Mouse (Mus musculus) cerebral cortex, adult 2 months (tissue): ENCODE measurements around the gene Tjap1.

Experiments used
- WGBS: fragments of 180-500 bp; shearing (Covaris S2); methylation state at CpG from one replicate; pipeline ENCODE4 v1.1.7; 2018; 5-methylcytosine and 5-hydroxymethylcytosine counted together

The Tjap1 gene

GRCm38 (mm10) chr17:46283140-46283539, 314 bp upstream of the Tjap1 start:
- 23% methylated on average over 9 of the region's 9 CpGs for WGBS

- WGBS = 84% methylated on average over 12 of the region's 12 CpGs
Measured at GRCm38 (mm10) chr17:46278011-46278765, 4.6 kb downstream of the Tjap1 start.

- WGBS = 54% methylated on average over 4 of the region's 4 CpGs
Measured at GRCm38 (mm10) chr17:46277586-46277985, 5.2 kb downstream of the Tjap1 start.

DNA sequence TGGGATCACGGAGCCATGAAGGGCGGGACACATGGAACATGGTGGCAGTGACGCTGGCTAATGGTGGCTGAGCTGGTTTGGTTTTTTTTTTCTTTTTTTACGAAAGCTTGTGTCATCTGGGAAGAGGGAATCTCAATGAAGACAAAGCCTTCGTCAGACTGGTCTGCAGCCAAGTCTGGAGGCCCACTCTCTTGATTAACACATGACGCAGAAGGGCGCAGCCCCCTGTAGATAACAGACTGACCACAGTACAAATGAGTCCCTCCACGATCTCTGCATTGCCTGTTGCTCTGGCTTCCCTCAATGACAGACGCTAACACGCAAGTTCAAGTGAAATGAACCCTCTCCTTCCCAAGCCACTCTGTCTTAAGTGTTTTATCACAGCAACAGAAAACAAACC, 7.3 kb downstream of the Tjap1 start:
- 88% methylated on average over 10 of the region's 10 CpGs for WGBS

- WGBS = 75% methylated on average over 6 of the region's 6 CpGs
Measured at GRCm38 (mm10) chr17:46275034-46275433, 7.8 kb downstream of the Tjap1 start.

DNA sequence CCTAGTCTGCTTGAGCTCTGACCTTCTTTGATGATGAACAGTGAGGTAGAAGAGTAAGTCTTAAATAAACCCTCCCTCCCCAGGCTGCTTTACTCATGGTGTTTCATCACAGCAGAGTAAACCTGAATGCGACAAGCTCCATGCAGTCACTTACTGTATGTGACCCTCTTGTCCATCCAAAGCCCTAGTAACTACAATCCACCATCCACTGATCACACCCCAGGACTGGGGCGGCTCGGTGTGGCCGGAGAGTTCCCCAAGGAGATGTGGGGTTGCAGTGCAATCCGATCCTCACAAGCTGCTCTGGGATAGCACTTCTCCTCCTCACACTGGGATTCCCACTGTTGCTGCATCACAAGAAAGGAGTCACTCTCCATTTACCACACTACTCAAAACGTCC, 8.4 kb downstream of the Tjap1 start:
- 65% methylated on average over 6 of the region's 6 CpGs for WGBS

GRCm38 (mm10) chr17:46273803-46274236, 9.0 kb downstream of the Tjap1 start:
- 28% methylated on average over 1 of the region's 1 CpGs for WGBS

DNA sequence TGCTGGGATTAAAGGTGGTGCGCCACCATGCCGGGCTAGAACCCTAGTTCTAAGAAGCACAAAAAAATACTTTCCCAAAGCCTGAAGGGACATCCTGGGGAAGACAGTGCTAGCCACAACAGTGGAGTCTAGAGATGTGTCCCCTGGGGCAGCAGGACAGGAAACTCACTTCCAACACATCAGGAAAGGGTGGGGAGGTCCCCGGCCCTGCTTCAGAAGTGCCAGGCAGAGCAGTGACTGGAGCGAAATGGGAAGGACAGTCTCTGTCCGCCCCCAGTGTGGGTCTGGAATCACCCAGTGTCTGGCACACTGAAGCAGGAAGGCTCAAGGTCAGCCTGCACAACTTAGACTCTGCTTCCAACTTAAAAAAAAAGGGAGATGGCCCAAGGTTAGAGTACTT, 10.2 kb downstream of the Tjap1 start:
- WGBS = 72% methylated on average over 5 of the region's 5 CpGs

GRCm38 (mm10) chr17:46272058-46272457, 10.8 kb downstream of the Tjap1 start:
- WGBS = 70% methylated on average over 2 of the region's 2 CpGs

GRCm38 (mm10) chr17:46269771-46270534, 12.9 kb downstream of the Tjap1 start:
- WGBS = 70% methylated on average over 19 of the region's 19 CpGs

DNA sequence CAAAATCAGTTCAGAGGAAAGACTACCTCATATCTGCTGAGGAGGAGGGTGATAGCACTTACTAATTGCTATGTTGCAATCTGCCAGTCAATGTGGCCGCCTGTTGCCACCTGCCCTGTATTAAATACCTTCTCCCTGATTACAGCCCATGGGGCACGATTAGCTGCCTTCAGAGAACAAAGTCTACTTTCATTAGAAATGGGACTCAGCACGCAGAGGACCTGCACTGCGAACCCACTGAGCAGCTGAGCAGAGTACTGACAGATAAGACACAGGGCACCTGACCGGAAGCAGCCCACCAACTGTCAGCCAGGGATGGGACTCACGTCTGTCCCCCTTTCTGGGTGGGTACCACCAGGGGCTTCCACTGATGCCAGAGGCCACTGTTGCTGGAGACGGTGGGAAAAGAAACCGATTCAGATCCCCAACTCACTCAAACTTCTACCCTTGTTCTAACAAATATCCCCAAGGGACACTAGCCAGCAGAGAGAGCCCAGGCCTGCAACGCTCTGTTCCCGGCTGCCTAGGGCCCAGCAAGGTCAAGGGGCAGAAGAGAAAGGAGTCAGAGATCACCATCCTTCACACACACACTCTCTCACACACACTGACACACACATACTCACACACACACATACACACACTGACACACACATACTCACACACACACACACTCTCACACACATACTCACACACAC, 14.7 kb downstream of the Tjap1 start:
- 85% methylated on average over 10 of the region's 10 CpGs for WGBS

GRCm38 (mm10) chr17:46267511-46267910, 15.3 kb downstream of the Tjap1 start:
- 92% methylated on average over 7 of the region's 7 CpGs for WGBS

GRCm38 (mm10) chr17:46266986-46267385, 15.8 kb downstream of the Tjap1 start:
- WGBS = 71% methylated on average over 6 of the region's 6 CpGs

- WGBS = 24% methylated on average over 14 of the region's 14 CpGs
Measured at GRCm38 (mm10) chr17:46265918-46266618, 16.8 kb downstream of the Tjap1 start.

DNA sequence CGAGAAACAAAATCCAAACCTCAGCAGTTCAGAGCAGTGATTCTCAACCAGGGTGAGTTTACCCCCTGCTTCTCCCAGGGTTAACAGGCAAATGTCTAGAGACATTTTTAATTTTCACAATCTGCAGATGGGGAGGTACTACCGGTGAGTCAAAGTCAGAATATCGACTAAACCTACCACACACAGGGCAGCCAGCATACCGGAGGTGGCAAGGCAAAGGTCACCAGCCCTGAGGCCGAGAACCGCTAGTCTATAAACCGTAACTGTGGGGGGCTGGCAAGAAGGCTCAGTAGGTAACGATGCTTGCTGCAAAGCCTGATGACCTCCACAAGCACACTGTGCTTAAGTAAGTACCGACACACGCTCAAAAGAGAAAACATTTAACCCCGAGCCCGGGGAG, 17.3 kb downstream of the Tjap1 start:
- WGBS = 68% methylated on average over 12 of the region's 12 CpGs

GRCm38 (mm10) chr17:46262201-46262694, 20.6 kb downstream of the Tjap1 start:
- 78% methylated on average over 5 of the region's 5 CpGs for WGBS

GRCm38 (mm10) chr17:46259675-46260074, 23.2 kb downstream of the Tjap1 start:
- 85% methylated on average over 17 of the region's 17 CpGs for WGBS

DNA sequence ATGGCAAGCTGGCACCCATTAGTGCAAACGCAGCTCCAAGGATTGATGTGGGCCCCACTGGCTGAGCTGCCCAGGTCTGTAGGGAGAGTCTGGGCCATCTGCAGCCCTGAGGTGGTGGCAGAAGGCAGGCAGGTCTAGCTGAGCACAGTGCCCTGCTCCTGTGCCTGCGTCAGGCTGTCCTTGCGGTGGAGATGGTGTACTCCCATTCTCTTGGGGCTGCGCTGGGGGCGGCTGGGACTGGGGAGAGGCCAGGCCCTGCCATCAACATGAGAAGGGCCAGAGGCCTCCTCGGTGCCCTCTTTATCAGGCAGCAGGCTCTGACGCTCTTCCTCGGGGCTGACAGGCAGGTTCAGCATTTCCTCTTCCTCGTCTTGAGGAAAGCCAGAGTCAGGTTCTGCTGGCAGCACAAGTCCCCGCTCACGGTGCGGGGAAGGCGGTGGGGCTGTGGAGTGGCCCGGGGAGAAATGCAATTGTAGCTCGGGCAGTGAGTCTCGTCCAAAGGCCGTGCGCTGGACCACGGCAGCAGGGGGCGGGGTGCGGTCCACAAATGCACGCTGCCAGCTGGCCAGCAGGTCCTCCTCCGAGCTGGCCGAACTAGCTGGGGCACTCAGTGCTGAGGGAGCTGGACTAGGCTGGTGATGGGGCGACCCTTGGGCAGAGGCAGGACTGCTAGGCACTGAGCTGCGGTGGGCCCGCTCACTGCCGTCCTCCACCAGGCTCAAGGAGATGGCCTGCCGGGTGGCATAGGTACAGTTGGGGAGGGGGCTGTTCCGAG, 24.4 kb downstream of the Tjap1 start:
- 78% methylated on average over 30 of the region's 30 CpGs for WGBS

- 22% methylated on average over 6 of the region's 6 CpGs for WGBS
Measured at GRCm38 (mm10) chr17:46255147-46255546, 27.7 kb downstream of the Tjap1 start.

GRCm38 (mm10) chr17:46254106-46254505, 28.7 kb downstream of the Tjap1 start:
- 1% methylated on average over 54 of the region's 54 CpGs for WGBS
